Mouse (Mus musculus): ENCODE data around the gene Lrp10. TPM values are rescaled to one million over a fixed set of nuclear protein-coding genes. Genes with fewer than 3 reads are reported as not detected.

The Lrp10 gene
- polyA plus RNA-seq, 1 experiment from 2014 or later: 185 TPM

GRCm38 (mm10) chr14:54432837-54433830 is 30.8 kb upstream of the Lrp10 start:
- TF ChIP-seq CTCF (IDR thresholded peaks at IDR 0.05): no peak
- no peaks in the 10 kb centered on the region for H3K27me3 ChIP-seq
- in situ Hi-C loops (cut with MboI; ENCODE audit: low pct_unique_long_range_greater_than_20kb): no loop called here
- POLR2A ChIA-PET: interaction anchor here (1.4 kb wide), 1 partner anchor 16 kb away, joined by 3 read pairs; the partner anchor contains the start of gene Slc7a7
- CTCF ChIA-PET: interaction anchor here (1.1 to 1.7 kb wide), 2 partner anchors 16 to 201 kb away, joined by 3 to 6 read pairs; no protein-coding TSS in a partner anchor
- ATAC-seq (no peak), DNase-seq (ENCODE audit: low read depth, low spot score) (no peak)

GRCm38 (mm10) chr14:54433941-54434531 is 29.9 kb upstream of the Lrp10 start:
- ATAC-seq (no peak), DNase-seq (ENCODE audit: low read depth, low spot score) (no peak)
- no peaks in the 10 kb centered on the region for H3K27me3 ChIP-seq
- CTCF ChIA-PET: interaction anchor here (1.0 to 1.4 kb wide), 3 partner anchors 15 to 201 kb away, joined by 3 to 6 read pairs (median 4); no protein-coding TSS in a partner anchor
- POLR2A ChIA-PET: interaction anchor here (1.4 kb wide), 1 partner anchor 11 kb away, joined by 5 read pairs; no protein-coding TSS in a partner anchor
- in situ Hi-C loops (cut with MboI; ENCODE audit: low pct_unique_long_range_greater_than_20kb): no loop called here
- no peak for TF ChIP-seq CTCF (IDR thresholded peaks at IDR 0.05)

- ChIA-PET POLR2A (interaction anchor here (1.4 kb wide), 1 partner anchor 10 kb away, joined by 5 read pairs; no protein-coding TSS in a partner anchor), CTCF (interaction anchor here (1.4 kb wide), 1 partner anchor 23 kb away, joined by 4 read pairs; no protein-coding TSS in a partner anchor)
- ATAC-seq: peak; percentile 31
- H3K27me3 ChIP-seq: no peaks in the 10 kb centered on the region
- no peak for DNase-seq (ENCODE audit: low read depth, low spot score)
- TF ChIP-seq CTCF (IDR thresholded peaks at IDR 0.05): no peak
- in situ Hi-C loops (cut with MboI; ENCODE audit: low pct_unique_long_range_greater_than_20kb): no loop called here
Measured at GRCm38 (mm10) chr14:54435194-54435918, 28.6 kb upstream of the Lrp10 start.

- in situ Hi-C loops (cut with MboI; ENCODE audit: low pct_unique_long_range_greater_than_20kb): no loop called here
- POLR2A ChIA-PET: no interaction called here
- H3K27me3 ChIP-seq: no peaks in the 10 kb centered on the region
- peak; percentile 4 for ATAC-seq
- CTCF ChIA-PET: interaction anchor here (0.9 kb wide), 1 partner anchor 206 kb away, joined by 3 read pairs; no protein-coding TSS in a partner anchor
- TF ChIP-seq CTCF (IDR thresholded peaks at IDR 0.05): no peak
- DNase-seq (ENCODE audit: low read depth, low spot score): no peak
Measured at GRCm38 (mm10) chr14:54439155-54439554, 24.8 kb upstream of the Lrp10 start.

- ChIA-PET POLR2A (no interaction called here), CTCF (interaction anchor here (0.9 kb wide), 1 partner anchor 207 kb away, joined by 3 read pairs; no protein-coding TSS in a partner anchor)
- H3K27me3 ChIP-seq: no peaks in the 10 kb centered on the region
- no peak for TF ChIP-seq CTCF (IDR thresholded peaks at IDR 0.05)
- DNase-seq (ENCODE audit: low read depth, low spot score) (no peak), ATAC-seq (no peak)
- in situ Hi-C loops (cut with MboI; ENCODE audit: low pct_unique_long_range_greater_than_20kb): no loop called here
Measured at GRCm38 (mm10) chr14:54439610-54440009, 24.3 kb upstream of the Lrp10 start.

- ChIA-PET POLR2A (no interaction called here), CTCF (no interaction called here)
- ATAC-seq: no peak
- no peak for TF ChIP-seq CTCF (IDR thresholded peaks at IDR 0.05)
- H3K27me3 ChIP-seq: no peaks in the 10 kb centered on the region
- in situ Hi-C loops (cut with MboI; ENCODE audit: low pct_unique_long_range_greater_than_20kb): no loop called here
- no peak for DNase-seq (ENCODE audit: low read depth, low spot score)
Measured at GRCm38 (mm10) chr14:54440538-54440937, 23.4 kb upstream of the Lrp10 start.

GRCm38 (mm10) chr14:54441365-54441764 is 22.6 kb upstream of the Lrp10 start:
- ChIA-PET POLR2A (no interaction called here), CTCF (no interaction called here)
- no peaks in the 10 kb centered on the region for H3K27me3 ChIP-seq
- no peak for ATAC-seq
- no peak for TF ChIP-seq CTCF (IDR thresholded peaks at IDR 0.05)
- in situ Hi-C loops (cut with MboI; ENCODE audit: low pct_unique_long_range_greater_than_20kb): no loop called here
- DNase-seq (ENCODE audit: low read depth, low spot score): no peak

- ChIA-PET POLR2A (no interaction called here), CTCF (no interaction called here)
- ATAC-seq: no peak
- TF ChIP-seq CTCF (IDR thresholded peaks at IDR 0.05): no peak
- no peak for DNase-seq (ENCODE audit: low read depth, low spot score)
- in situ Hi-C loops (cut with MboI; ENCODE audit: low pct_unique_long_range_greater_than_20kb): no loop called here
- H3K27me3 ChIP-seq: no peaks in the 10 kb centered on the region
Measured at GRCm38 (mm10) chr14:54442548-54442947, 21.4 kb upstream of the Lrp10 start.

- in situ Hi-C loops (cut with MboI; ENCODE audit: low pct_unique_long_range_greater_than_20kb): no loop called here
- H3K27me3 ChIP-seq: no peaks in the 10 kb centered on the region
- TF ChIP-seq CTCF (IDR thresholded peaks at IDR 0.05): no peak
- POLR2A ChIA-PET: no interaction called here
- no peak for DNase-seq (ENCODE audit: low read depth, low spot score)
- CTCF ChIA-PET: no interaction called here
- ATAC-seq: no peak
Measured at GRCm38 (mm10) chr14:54443196-54443595, 20.7 kb upstream of the Lrp10 start.

Measured in Patski (cell line).